Mouse (Mus musculus) ES-Bruce4 (cell line): Measurements from ENCODE around the gene Ccdc85c. TPM values are rescaled to one million over a fixed set of nuclear protein-coding genes. Genes with fewer than 3 reads are reported as not detected.
A peak's percentile ranks its signal among the peaks of the same experiment; 100 is the strongest.

Experiments
- H3K27ac ChIP-seq: 2 replicates; pipeline ENCODE4 v1.5.1; 2012; ENCODE audit warnings: low read length, inconsistent platforms; ENCODE audit not compliant: insufficient read depth
- H3K27me3 ChIP-seq: 2 replicates; pipeline ENCODE4 v1.6.1; 2012; ENCODE audit warnings: mild to moderate bottlenecking, low read length, inconsistent platforms; ENCODE audit not compliant: control insufficient read depth, poor library complexity, insufficient read depth, severe bottlenecking
- H3K36me3 ChIP-seq: 2 replicates; pipeline ENCODE4 v1.6.1; 2012; ENCODE audit warnings: inconsistent platforms, mild to moderate bottlenecking, low read length, moderate library complexity; ENCODE audit not compliant: control insufficient read depth, poor library complexity, insufficient read depth, severe bottlenecking
- H3K4me1 ChIP-seq: one replicate; pipeline ENCODE4 v1.8.1; 2011; ENCODE audit warnings: low read length; ENCODE audit not compliant: control insufficient read depth, insufficient read depth
- H3K4me3 ChIP-seq: 2 replicates; pipeline ENCODE4 v1.5.1; 2011; ENCODE audit warnings: low read depth, mild to moderate bottlenecking, low read length
- H3K9ac ChIP-seq: 2 replicates; pipeline ENCODE4 v1.6.1; 2012; ENCODE audit warnings: low read depth, mild to moderate bottlenecking, inconsistent platforms; ENCODE audit not compliant: poor library complexity, severe bottlenecking
- H3K9me3 ChIP-seq: replicated peaks from 2 replicates; pipeline ENCODE4 v1.6.1; 2012; ENCODE audit warnings: mild to moderate bottlenecking, low read length, inconsistent platforms; ENCODE audit not compliant: control insufficient read depth, poor library complexity, insufficient read depth, severe bottlenecking
- CTCF ChIP-seq: IDR thresholded peaks from one replicate; pipeline ENCODE4 v1.8.1; 2011; ENCODE audit warnings: low read depth, low read length
- EP300 ChIP-seq: IDR thresholded peaks from 2 replicates; pipeline ENCODE4 v1.6.1; 2011; ENCODE audit warnings: low read depth, low read length; ENCODE audit not compliant: insufficient read depth
- POLR2A ChIP-seq: IDR thresholded peaks from one replicate; pipeline ENCODE4 v1.8.1; 2011; ENCODE audit warnings: low read length; ENCODE audit not compliant: insufficient read depth
- polyA plus RNA-seq: library from polyadenylated mRNA; stranded (reverse); fragments of >200 nt; gene quantifications from 2 replicates; pipeline ENCODE4 v1.2.4, GENCODE M21; 2011; ENCODE audit warnings: low read depth; ENCODE audit not compliant: missing spikeins, insufficient read depth, insufficient read length

Ccdc85c gene
- polyA plus RNA-seq = 21.0 and 22.0 TPM in 2 replicates

DNA sequence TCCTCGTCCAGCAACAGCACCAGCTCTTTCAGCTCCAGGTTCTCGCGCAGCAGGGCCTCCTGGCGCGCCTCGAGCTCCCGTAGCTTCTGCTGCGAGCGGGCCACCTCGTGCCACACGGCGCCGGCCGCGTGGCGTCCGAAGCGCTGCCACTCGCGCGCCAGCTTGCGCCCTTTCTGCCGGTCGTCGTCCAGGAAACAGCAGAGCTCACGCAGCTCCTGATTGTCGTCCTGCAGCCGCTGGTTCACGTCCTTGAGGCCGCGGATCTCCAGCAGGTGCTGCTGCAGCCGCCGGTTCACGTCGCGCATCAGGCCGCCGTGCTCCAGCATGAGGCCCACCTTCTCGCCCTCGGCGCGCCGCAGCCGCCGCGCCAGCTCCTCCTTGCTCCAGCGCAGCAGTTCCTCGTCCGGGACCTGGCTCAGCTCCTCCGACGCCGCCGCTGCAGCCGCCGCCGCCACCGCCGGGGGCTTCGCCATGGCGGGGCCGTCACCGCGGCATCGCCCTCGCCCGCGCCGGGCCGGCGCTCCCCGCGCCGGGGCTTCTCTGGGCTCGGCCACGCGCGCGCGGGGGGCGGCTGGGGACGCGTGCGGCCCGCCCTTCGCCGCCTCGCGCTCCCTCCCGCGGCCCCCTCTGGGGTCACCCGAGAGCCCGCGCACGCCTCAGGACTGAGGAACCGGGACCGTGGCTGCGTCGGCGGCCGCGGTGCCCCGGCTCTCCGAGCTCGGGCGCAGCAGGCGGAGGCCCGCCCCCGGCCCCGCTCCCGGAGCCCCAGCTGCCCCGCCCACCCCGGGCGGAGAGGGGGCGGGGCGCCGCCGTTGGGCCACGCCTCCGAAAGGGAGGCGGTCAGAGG is at the start of gene Ccdc85c:
Ccdc85c (minus strand) TSS at position 765 of the 847 bp plus-strand sequence.
- Histone ChIP-seq H3K36me3 (no peaks in the 10 kb centered on the region; the same call in none of the 2 replicates), H3K27ac (no peak within 1 kb of the TSS), H3K9me3 (no peaks in the 10 kb centered on the region), H3K4me1 (peaks cover 7% of the 10 kb centered on the region), H3K4me3 (peak within 1 kb of the TSS; percentile 88), H3K27me3 (no peaks in the 10 kb centered on the region), H3K9ac (peak within 1 kb of the TSS; percentile 89)
- TF ChIP-seq CTCF = no peak
- no peak for TF ChIP-seq POLR2A
- TF ChIP-seq EP300 = no peak

DNA sequence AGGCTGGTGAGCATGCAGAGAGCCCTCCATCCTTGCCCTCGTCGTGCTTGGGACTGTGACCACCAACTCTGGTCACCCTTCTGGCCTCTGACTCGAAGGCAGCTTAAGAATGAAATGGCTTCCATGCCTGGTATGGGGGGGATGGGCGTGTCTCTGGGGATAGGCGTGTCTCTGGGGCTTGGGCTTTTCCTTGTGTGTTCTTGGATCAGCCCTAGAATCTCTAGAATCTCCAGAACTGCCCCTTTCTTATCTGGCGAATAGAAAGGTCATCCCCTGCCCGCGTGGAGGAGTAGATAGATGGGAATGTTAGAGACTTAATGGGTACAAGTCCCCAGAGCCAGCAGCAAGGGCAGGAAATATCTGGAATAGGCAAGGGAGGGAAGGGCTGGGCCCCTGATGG is 44.9 kb upstream of the Ccdc85c start:
- no peak overlapping the region for H3K4me3 ChIP-seq
- H3K27ac ChIP-seq = no peak overlapping the region

DNA sequence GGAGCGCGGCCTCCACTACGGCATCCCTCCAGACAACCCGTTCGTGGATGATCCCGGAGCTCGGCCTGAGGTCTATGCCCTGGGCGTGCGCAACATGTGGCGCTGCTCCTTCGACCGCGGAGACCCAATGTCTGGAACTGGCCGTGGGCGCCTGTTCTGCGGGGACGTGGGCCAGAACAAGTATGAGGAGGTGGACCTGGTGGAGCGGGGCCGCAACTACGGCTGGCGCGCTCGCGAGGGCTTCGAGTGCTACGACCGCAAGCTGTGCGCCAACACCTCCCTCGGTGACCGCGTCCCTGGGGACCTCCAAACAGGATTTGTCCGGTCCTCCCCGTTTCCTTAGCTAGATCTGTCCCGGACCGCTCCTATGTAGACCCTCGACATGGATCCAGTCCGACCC is 43.3 kb upstream of the Ccdc85c start:
- TF ChIP-seq EP300 (no peak), POLR2A (no peak), CTCF (no peak)
- H3K36me3 ChIP-seq = no peaks in the 10 kb centered on the region
- no peaks in the 10 kb centered on the region for H3K9me3 ChIP-seq
- H3K9ac ChIP-seq = no peak overlapping the region
- H3K27me3 ChIP-seq = no peaks in the 10 kb centered on the region; the same call in 1 of the 2 replicates
- H3K27ac ChIP-seq = no peak overlapping the region
- peak overlapping the region; percentile 40 for H3K4me3 ChIP-seq
- peaks cover 6% of the 10 kb centered on the region for H3K4me1 ChIP-seq

More for the DNA sequence above, 44.9 kb upstream of the Ccdc85c start:
- peaks cover 6% of the 10 kb centered on the region for H3K4me1 ChIP-seq
- no peaks in the 10 kb centered on the region; the same call in 1 of the 2 replicates for H3K27me3 ChIP-seq
- no peak for TF ChIP-seq EP300
- TF ChIP-seq POLR2A = no peak
- TF ChIP-seq CTCF = no peak
- H3K9me3 ChIP-seq = no peaks in the 10 kb centered on the region
- H3K9ac ChIP-seq = no peak overlapping the region
- no peaks in the 10 kb centered on the region for H3K36me3 ChIP-seq

DNA sequence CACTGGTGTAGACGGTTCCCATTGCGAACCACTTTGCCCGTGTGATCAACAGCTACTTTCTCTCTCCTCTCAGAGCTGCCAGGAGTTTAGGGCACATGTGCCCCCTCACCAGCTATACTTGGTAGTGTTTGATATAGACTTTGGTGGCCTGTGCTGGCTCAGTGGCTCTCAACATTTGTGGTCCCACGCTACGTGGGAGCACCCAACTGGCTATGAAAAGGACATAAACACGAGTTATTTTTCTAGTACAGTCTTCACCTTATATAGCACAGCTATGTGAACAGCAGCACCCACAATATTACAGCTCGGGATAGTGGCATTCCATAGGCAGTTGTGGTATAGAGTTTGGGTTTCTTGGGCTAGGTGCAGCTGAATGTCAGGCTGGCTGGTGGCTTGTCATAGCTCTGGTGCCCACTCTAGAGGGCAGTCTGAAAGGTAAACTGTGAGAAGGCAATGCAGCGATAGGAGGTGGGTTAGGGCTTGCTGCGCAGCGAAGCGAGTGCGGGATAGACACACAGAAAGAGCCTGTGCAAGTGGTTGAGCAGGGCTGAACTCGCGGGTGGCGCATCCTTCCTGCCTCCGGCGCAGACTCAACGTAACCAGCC is 42.7 kb upstream of the Ccdc85c start:
- H3K9me3 ChIP-seq = no peaks in the 10 kb centered on the region
- peaks cover 6% of the 10 kb centered on the region for H3K4me1 ChIP-seq
- no peak overlapping the region for H3K27ac ChIP-seq
- no peak overlapping the region for H3K9ac ChIP-seq
- TF ChIP-seq EP300 = no peak
- no peak for TF ChIP-seq POLR2A
- TF ChIP-seq CTCF = no peak
- no peaks in the 10 kb centered on the region; the same call in 1 of the 2 replicates for H3K27me3 ChIP-seq
- no peaks in the 10 kb centered on the region for H3K36me3 ChIP-seq
- peak overlapping the region; percentile 40 for H3K4me3 ChIP-seq

DNA sequence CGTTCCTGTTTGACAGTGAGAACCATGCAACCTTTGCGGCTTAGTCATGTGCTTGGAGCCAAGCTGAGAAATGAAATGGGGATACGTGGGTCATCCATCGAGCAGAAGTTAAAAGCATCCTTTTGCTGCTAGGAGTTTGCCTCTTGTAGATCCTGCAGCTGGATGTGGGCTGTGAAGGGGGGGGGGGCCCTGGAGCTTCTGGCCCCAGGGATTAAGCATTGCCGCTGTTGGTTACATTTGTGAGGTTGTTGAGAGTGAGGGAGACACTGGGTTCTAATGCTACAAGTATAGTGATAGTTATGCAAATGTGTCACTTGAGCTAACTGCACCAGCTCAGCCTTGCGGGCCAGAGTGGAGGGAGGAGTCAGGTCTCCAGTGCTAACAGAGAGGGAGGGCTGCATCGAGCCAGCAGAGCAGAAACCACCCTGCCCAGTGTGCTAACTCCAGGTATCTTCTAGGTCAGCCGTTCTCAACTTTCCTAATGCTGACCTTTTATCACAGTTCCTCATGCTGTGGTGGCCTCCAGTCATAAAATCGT is 42.0 kb upstream of the Ccdc85c start:
- H3K27ac ChIP-seq = no peak overlapping the region
- no peaks in the 10 kb centered on the region for H3K36me3 ChIP-seq
- H3K9me3 ChIP-seq = no peaks in the 10 kb centered on the region
- H3K9ac ChIP-seq = no peak overlapping the region
- no peak overlapping the region for H3K4me3 ChIP-seq
- H3K4me1 ChIP-seq = peaks cover 6% of the 10 kb centered on the region
- H3K27me3 ChIP-seq = no peaks in the 10 kb centered on the region; the same call in 1 of the 2 replicates
- TF ChIP-seq EP300 (peak; percentile 78; the same call in 1 of the 2 replicates), CTCF (no peak), POLR2A (no peak)
